Mouse (Mus musculus) layer of hippocampus, adult 6 months (tissue): ENCODE results near the gene Olfr465-ps1. TPM values are rescaled to one million over a fixed set of nuclear protein-coding genes. Genes with fewer than 3 reads are reported as not detected.

ENCODE experiments used
- long read RNA-seq, 2 experiments: library from polyadenylated mRNA; unstranded; transcript quantifications; one replicate each; pipeline ENCODE4 v2.0.0; 2019 to 2020
- polyA plus RNA-seq: library from polyadenylated mRNA; unstranded; fragments of <200 nt; fragmentation: Nextera tagmentation; gene quantifications from 2 replicates; pipeline ENCODE4 v1.2.3, GENCODE M21; 2021

The Olfr465-ps1 gene
- not detected in 2 replicates for polyA plus RNA-seq
- long read RNA-seq, experiment 1, result 0 reads
- long read RNA-seq, experiment 2, result 0 reads

GRCm38 (mm10) chr13:65137789-65138188, at the start of gene Olfr465-ps1:
Gene Olfr465-ps1 (plus strand): TSS chr13:65138089.

GRCm38 (mm10) chr13:65112459-65113110, 25.3 kb upstream of the Olfr465-ps1 start, which contains the start of gene Mfsd14b:
Gene Mfsd14b (minus strand): TSS chr13:65112975.

DNA sequence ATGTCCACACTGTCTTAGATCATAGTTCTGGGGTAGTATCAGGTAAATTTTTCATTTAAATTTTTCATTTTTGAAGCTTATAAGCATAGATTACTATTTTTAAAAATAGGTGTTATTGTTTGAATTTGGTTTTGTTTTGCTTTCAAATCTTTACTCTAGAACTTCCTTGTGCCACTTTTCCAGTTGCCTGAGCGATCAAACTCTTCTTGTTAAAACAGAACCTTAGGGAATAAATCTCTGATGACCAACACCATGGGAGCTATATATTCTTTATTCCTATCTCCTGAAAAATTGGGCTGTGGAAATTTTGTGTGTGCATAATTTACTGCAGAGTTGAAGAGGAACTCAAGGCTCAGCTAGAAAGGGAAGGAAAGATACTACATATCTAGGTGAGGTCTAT, 12.1 kb downstream of the Olfr465-ps1 start, which contains the start of gene Olfr466:
TSS of gene Olfr466 (plus strand) at position 301 of the 400 bp plus-strand sequence.

Other genes with a start within 250 kb of the Olfr465-ps1 start
- gene Cntnap3, start 234.1 kb upstream of the Olfr465-ps1 start, polyA plus RNA-seq, result 0.70 and 0.83 TPM in 2 replicates
- gene Spata31, start 220.7 kb upstream of the Olfr465-ps1 start, polyA plus RNA-seq, result not detected in 2 replicates
- gene Spata31d1c, start 105.0 kb upstream of the Olfr465-ps1 start, polyA plus RNA-seq, result not detected in 2 replicates
- gene Prss47, start 85.3 kb upstream of the Olfr465-ps1 start, polyA plus RNA-seq, result not detected in 2 replicates
- 38.7 and 41.2 TPM in 2 replicates for gene Mfsd14b, start 25.1 kb upstream of the Olfr465-ps1 start, polyA plus RNA-seq
- not detected in 2 replicates for gene Olfr466, start 12.2 kb downstream of the Olfr465-ps1 start, polyA plus RNA-seq
- not detected in 2 replicates for gene Nlrp4f, start 67.9 kb downstream of the Olfr465-ps1 start, polyA plus RNA-seq
- gene Gm10775, start 121.5 kb downstream of the Olfr465-ps1 start, polyA plus RNA-seq, result 0.19 TPM in 1 of 2 replicates, not detected in the other
- gene Zfp369, start 140.7 kb downstream of the Olfr465-ps1 start, polyA plus RNA-seq, result 11.7 and 12.8 TPM in 2 replicates